Mouse (Mus musculus) ovary, adult 10 weeks (tissue): ENCODE data around the gene Gm21209. TPM values are rescaled to one million over a fixed set of nuclear protein-coding genes. Genes with fewer than 3 reads are reported as not detected.

Experiments
- polyA plus RNA-seq: library from polyadenylated mRNA; stranded (reverse); fragments of 350-450 nt; fragmentation: Illumina TruSeq; extraction: RNeasy Lipid Tissue Mini Kit (QIAGEN cat#74804); gene quantifications from one replicate; pipeline ENCODE4 v1.2.3, GENCODE M21; 2014

Gm21209 gene
- polyA plus RNA-seq: not detected

GRCm38 (mm10) chrY:49570856-49571255, at the start of gene Gm21209:
TSS of gene Gm21209 (plus strand) at chrY:49571156.

